Mouse (Mus musculus): ENCODE data around the gene Spon1.

GRCm38 (mm10) chr7:114026923-114027322, 261.1 kb downstream of the Spon1 start:
- TF ChIP-seq UBTF (IDR thresholded peaks at IDR 0.05; ENCODE audit: borderline replicate concordance, insufficient read depth, low read depth, low read length) (no peak), MAX (IDR thresholded peaks at IDR 0.05; ENCODE audit: low read length) (no peak), TCF12 (IDR thresholded peaks at IDR 0.05; ENCODE audit: low read depth, low read length) (no peak), CHD1 (IDR thresholded peaks at IDR 0.05; ENCODE audit: low read depth, low read length) (no peak), JUND (IDR thresholded peaks at IDR 0.05; ENCODE audit: low read depth, low read length) (no peak)

Data from MEL (cell line).